Mouse (Mus musculus): ENCODE measurements at regions not wholly inside any gene's neighbourhood (a gene's known extent, or its start where the extent isn't known, plus 50 kb on each side); places are given as distances from the start of the nearest gene placed in this dataset.

DNA sequence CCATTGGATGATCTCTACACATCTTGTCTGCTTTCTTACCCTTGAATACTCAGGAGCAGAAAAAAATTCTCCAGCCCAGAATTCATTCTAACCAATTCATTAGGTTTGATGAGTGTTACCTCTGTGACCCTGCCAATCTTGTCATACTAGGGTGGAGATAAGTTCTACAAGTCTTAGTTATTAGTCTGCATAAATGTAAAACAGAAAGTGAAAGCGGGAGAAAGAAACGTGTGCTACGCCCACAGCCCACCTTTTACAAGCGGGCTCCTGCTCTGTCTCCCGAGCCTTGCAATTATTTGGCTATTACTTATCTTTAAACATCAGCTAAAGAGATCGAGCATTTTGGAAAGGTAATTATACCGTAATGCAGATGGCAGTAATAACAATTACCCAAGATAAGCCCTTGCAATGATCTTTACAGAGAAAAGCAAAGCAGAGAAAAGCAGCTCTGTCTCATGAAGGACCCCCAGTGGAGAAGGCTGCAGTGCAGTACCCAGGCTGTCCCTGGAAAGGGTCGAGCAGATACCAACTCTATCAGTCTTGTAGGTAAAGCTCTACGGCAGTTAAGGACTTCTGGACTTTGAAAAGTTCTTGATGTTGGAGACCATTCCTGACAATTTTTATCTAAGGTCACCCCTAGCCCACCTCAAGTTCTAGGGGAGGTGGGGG, 286.1 kb upstream of the Ppargc1a start:
- H3K4me3 ChIP-seq (replicated peaks) = peak overlapping the region; percentile 18; the same call in 1 of the 2 replicates
- peak overlapping the region; percentile 23; the same call in 1 of the 2 replicates for H3K4me2 ChIP-seq
- no peak for ATAC-seq (replicated peaks; ENCODE audit: low FRiP score)
- H3K36me3 ChIP-seq = no peaks in the 10 kb centered on the region
- WGBS = 56% methylated on average over 9 of the region's 9 CpGs
- no peaks in the 10 kb centered on the region for H3K9me3 ChIP-seq (replicated peaks)
- no peak overlapping the region for H3K9ac ChIP-seq
- H3K27me3 ChIP-seq = no peaks in the 10 kb centered on the region
- H3K4me1 ChIP-seq = 0 out of 2 replicates have a peak, but pooled peaks cover 2% of the 10 kb centered on the region
- no peak overlapping the region for H3K27ac ChIP-seq

DNA sequence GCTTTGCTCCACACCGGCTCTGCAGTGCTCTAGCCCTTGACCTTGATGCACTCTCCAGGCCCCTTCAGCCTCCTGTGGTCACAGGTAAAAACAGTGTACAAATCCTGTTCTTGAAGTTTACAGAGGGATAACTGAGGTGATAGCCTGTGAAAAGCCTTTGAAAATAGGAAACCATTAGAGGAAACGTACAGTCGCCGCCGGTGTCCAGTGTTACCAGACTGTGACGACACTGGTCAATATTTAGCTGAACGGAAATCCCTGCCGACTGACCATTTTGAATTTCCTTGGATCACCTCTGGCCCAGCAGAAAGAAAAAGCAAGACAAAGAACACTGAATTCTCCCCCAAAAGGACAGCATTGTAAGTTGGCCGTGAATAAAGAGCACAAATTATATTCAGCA, 282.6 kb upstream of the Ppargc1a start:
- Histone ChIP-seq H3K4me1 (0 out of 2 replicates have a peak, but pooled peaks cover 2% of the 10 kb centered on the region), H3K9ac (no peak overlapping the region), H3K9me3 (replicated peaks) (no peaks in the 10 kb centered on the region), H3K27me3 (no peaks in the 10 kb centered on the region), H3K4me3 (replicated peaks) (no peak overlapping the region), H3K36me3 (no peaks in the 10 kb centered on the region), H3K27ac (no peak overlapping the region), H3K4me2 (no peak overlapping the region)
- ATAC-seq (replicated peaks; ENCODE audit: low FRiP score) = no peak
- 83% methylated on average over 9 of the region's 9 CpGs for WGBS

DNA sequence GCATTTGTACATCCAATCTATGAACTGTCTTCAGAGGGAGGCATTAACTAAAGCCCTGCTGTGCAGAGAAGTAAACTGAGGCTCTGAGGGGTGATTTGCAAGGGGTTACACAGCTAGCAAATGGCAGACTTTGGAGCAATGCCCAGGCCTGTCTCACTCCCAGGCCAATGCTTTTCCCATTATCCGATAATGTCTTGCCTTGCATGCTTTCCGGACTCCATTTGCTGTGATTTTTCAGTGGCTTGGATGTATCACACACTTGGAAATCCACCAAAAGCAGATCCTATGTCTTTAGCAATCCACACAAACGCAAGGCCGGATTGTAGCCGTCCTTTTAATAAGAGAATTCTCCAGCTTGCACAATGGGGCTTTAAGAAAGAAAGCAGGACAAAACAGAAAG, 281.7 kb upstream of the Ppargc1a start:
- no peak for ATAC-seq (replicated peaks; ENCODE audit: low FRiP score)
- 96% methylated on average over 5 of the region's 5 CpGs for WGBS
- Histone ChIP-seq H3K9me3 (replicated peaks) (no peaks in the 10 kb centered on the region), H3K4me3 (replicated peaks) (no peak overlapping the region), H3K27ac (no peak overlapping the region), H3K9ac (no peak overlapping the region), H3K27me3 (no peaks in the 10 kb centered on the region), H3K36me3 (no peaks in the 10 kb centered on the region), H3K4me2 (no peak overlapping the region), H3K4me1 (0 out of 2 replicates have a peak, but pooled peaks cover 2% of the 10 kb centered on the region)

DNA sequence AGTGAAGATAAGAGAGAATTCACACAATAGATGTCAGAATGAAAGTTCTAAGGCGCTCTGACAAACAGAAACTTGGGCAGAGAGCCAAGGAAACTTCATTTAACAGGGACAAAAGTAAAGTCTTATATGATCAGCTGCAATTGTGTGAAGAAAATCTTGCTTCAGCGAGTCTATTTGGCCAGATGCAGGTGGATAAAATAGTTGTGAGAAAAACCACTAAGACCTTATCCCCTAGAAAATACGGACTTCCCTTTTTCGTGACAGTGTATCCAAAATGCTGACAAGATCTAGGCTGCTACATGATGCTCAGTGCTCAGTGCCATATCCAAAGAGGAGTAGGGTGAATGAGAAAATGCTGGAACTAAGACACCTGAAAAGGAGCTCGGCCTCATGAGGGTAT, 274.7 kb upstream of the Ppargc1a start:
- ATAC-seq (replicated peaks; ENCODE audit: low FRiP score) = no peak
- H3K4me1 ChIP-seq = no peaks in the 10 kb centered on the region
- H3K27ac ChIP-seq = no peak overlapping the region
- H3K36me3 ChIP-seq = no peaks in the 10 kb centered on the region
- H3K4me2 ChIP-seq = no peak overlapping the region
- no peak overlapping the region for H3K9ac ChIP-seq
- 79% methylated on average over 5 of the region's 5 CpGs for WGBS
- no peak overlapping the region for H3K4me3 ChIP-seq (replicated peaks)
- no peaks in the 10 kb centered on the region for H3K27me3 ChIP-seq
- no peaks in the 10 kb centered on the region for H3K9me3 ChIP-seq (replicated peaks)

DNA sequence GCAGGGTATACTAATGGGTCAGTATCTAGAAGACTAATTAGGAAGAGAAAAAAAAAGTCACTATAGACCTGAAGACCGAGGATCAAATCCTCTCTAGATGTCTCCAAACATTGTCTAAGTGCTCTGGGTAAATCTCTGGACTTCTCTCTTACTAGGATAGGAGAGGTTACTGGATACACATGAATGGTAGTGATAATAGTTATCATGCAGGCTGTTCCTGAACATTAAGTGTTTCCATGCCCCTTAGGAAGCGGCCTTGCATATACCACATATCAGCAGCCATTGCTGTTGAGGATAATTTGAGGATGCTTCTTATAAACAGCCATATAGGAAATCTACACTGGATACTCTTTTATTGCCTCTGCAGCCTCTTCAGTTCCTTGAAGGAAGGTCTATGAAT, 274.2 kb upstream of the Ppargc1a start:
- no peaks in the 10 kb centered on the region for H3K36me3 ChIP-seq
- 91% methylated on average over 2 of the region's 2 CpGs for WGBS
- no peaks in the 10 kb centered on the region for H3K4me1 ChIP-seq

DNA sequence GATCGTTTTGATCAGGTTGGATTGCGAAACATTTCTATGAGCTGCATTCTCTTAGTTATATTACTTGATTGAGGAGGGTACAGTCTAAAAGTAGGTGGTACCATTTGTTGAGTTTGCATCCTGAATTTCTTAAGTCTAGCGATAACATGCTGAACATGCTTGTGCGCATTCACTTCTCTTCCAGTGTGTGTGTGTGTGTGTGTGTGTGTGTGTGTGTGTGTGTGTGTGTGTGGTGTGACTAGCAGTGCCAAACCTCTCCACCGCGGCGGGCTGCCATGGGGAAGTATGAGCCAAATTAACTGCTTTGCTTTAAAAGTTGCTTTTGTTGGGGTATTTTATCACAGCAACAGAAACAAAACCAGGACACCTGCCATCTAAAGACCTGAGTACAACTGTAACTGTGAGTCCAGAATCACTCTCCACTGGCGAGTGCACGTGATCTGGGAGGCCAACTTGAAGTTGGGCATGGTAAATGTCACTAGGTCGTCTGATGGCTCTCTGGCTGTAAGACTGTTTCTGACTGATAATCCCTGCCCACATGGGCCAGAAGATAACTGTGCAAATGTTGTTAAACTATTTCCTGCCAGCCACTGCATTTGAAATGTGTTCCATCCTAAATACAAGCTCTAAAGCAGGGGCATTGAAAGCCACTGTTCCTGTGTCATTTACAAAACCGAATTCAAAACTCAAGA, 273.3 kb upstream of the Ppargc1a start:
- no peak for ATAC-seq (replicated peaks; ENCODE audit: low FRiP score)

More for the DNA sequence above, 274.2 kb upstream of the Ppargc1a start:
- H3K27me3 ChIP-seq = no peaks in the 10 kb centered on the region
- ATAC-seq (replicated peaks; ENCODE audit: low FRiP score) = no peak
- H3K9ac ChIP-seq = no peak overlapping the region
- no peak overlapping the region for H3K4me3 ChIP-seq (replicated peaks)
- H3K27ac ChIP-seq = no peak overlapping the region
- no peaks in the 10 kb centered on the region for H3K9me3 ChIP-seq (replicated peaks)
- no peak overlapping the region for H3K4me2 ChIP-seq

DNA sequence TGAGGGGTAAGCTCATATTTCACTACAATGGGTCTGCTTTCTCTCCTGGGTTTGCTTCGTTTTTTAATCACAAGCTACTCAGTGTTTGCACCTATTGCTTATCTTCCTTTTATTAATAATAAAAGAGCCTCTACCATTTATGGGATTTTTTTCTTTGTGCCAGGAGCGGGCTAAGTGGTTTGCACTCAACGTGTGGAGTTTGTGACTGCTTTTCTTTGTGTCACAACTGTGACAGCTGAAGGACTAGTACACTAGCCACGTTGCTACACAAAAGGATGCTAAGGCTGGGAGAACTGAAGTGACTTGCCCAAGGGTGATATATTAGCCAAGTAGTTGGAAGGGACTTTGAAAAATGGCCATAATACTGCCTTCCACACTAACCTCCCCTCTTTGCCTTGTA, 271.8 kb upstream of the Ppargc1a start:
- ATAC-seq (replicated peaks; ENCODE audit: low FRiP score) = no peak
- H3K9ac ChIP-seq = no peak overlapping the region
- H3K27ac ChIP-seq = no peak overlapping the region
- WGBS = 62% methylated on average over 4 of the region's 4 CpGs
- H3K4me1 ChIP-seq = no peaks in the 10 kb centered on the region
- H3K9me3 ChIP-seq (replicated peaks) = no peaks in the 10 kb centered on the region
- H3K4me3 ChIP-seq (replicated peaks) = no peak overlapping the region
- no peaks in the 10 kb centered on the region for H3K27me3 ChIP-seq
- no peaks in the 10 kb centered on the region for H3K36me3 ChIP-seq
- H3K4me2 ChIP-seq = no peak overlapping the region

More for the DNA sequence above, 273.3 kb upstream of the Ppargc1a start:
- Histone ChIP-seq H3K27me3 (no peaks in the 10 kb centered on the region), H3K27ac (no peak overlapping the region), H3K4me2 (no peak overlapping the region), H3K9ac (no peak overlapping the region), H3K4me3 (replicated peaks) (no peak overlapping the region), H3K36me3 (no peaks in the 10 kb centered on the region), H3K9me3 (replicated peaks) (no peaks in the 10 kb centered on the region), H3K4me1 (no peaks in the 10 kb centered on the region)
- WGBS = 88% methylated on average over 11 of the region's 11 CpGs

DNA sequence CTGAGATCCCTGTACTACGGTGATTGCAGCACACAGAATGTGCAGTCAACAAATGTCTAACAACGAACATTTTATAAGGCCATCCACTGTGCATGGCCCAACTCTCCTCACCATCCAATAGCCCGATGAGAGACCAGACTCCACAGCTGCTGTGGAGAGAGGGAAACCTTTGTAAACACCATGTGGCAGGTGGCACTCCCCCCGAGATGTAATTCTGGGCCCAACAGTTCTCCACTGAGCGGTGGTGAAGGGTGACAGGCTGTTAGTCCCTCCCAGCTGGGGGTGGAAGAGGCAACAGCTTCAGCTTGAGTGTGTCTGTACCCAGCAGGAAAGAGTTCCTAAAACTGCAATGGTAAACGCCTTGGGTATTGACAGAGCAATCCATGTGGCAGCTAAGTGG, 263.0 kb upstream of the Ppargc1a start:
- Histone ChIP-seq H3K36me3 (no peaks in the 10 kb centered on the region), H3K9me3 (replicated peaks) (no peaks in the 10 kb centered on the region), H3K4me1 (no peaks in the 10 kb centered on the region), H3K4me3 (replicated peaks) (no peak overlapping the region), H3K27ac (no peak overlapping the region), H3K4me2 (no peak overlapping the region), H3K9ac (no peak overlapping the region), H3K27me3 (no peaks in the 10 kb centered on the region)
- WGBS = 46% methylated on average over 6 of the region's 6 CpGs
- no peak for ATAC-seq (replicated peaks; ENCODE audit: low FRiP score)

DNA sequence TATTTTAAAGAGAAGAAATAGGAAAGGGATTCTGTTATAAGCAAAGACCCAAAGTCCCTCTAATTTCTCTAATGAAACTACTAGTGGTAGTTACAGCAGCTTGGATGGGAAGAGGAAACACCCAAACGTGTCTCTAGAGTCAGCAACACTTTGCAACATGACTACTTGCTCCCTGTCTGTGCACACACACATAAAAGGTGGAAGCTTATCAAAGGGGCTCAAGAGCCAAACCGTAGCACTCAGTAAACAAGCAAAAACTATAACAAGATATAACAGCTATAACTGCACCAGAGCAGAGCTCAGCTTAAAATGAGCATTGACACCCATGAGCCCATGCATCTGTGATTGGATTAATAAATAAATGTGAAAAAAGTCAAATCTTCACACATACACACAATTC, 262.5 kb upstream of the Ppargc1a start:
- Histone ChIP-seq H3K4me1 (no peaks in the 10 kb centered on the region), H3K4me3 (replicated peaks) (no peak overlapping the region), H3K9ac (no peak overlapping the region), H3K9me3 (replicated peaks) (no peaks in the 10 kb centered on the region), H3K4me2 (no peak overlapping the region), H3K27me3 (no peaks in the 10 kb centered on the region), H3K36me3 (no peaks in the 10 kb centered on the region), H3K27ac (no peak overlapping the region)
- no peak for ATAC-seq (replicated peaks; ENCODE audit: low FRiP score)
- WGBS = 50% methylated on average over 2 of the region's 2 CpGs

DNA sequence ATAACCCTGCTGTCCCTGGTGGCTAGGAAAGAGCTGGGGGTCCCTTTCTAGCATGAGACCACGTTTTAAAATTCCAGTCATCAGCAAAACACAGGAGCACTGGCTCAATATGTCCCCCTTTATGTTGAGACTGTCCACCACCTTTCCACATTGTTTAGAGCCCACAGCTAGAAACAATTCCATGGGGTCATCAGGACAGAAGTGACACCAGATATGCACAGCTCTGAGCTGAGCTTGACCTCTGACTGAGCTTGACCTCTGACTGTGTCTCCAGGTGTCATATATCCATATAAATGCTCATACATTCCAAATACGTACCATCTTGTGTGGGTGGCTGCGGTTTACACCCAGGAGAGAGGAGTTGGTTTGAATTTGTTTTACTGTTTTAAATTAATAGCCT, 262.1 kb upstream of the Ppargc1a start:
- Histone ChIP-seq H3K4me3 (replicated peaks) (no peak overlapping the region), H3K4me2 (no peak overlapping the region), H3K27ac (no peak overlapping the region), H3K36me3 (no peaks in the 10 kb centered on the region), H3K9ac (no peak overlapping the region), H3K4me1 (no peaks in the 10 kb centered on the region), H3K9me3 (replicated peaks) (no peaks in the 10 kb centered on the region), H3K27me3 (no peaks in the 10 kb centered on the region)
- no peak for ATAC-seq (replicated peaks; ENCODE audit: low FRiP score)
- WGBS = 51% methylated on average over 3 of the region's 3 CpGs

DNA sequence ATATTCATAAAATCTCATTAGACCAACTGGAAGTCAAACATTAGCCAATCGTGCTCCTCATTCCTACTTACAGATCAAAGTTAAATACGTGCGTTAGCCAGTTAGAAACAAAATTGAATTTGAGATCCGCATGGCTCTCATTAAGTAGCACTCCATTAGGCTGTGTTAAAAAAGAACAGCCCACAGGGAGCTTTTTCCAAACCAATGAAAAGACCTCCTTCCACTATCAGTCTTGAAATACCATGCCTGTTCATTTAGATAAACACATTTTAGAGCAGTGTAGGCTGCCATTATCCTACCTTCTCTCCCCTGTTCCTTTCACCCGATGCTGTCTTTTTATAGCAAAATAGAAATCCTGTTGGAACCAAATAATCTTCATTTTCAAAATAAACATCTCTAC, 261.5 kb upstream of the Ppargc1a start:
- no peaks in the 10 kb centered on the region for H3K4me1 ChIP-seq
- no peak for ATAC-seq (replicated peaks; ENCODE audit: low FRiP score)
- no peaks in the 10 kb centered on the region for H3K27me3 ChIP-seq
- WGBS = 88% methylated on average over 5 of the region's 5 CpGs
- no peaks in the 10 kb centered on the region for H3K36me3 ChIP-seq
- no peak overlapping the region for H3K9ac ChIP-seq
- no peak overlapping the region for H3K4me2 ChIP-seq
- no peak overlapping the region for H3K4me3 ChIP-seq (replicated peaks)
- H3K9me3 ChIP-seq (replicated peaks) = no peaks in the 10 kb centered on the region
- no peak overlapping the region for H3K27ac ChIP-seq

DNA sequence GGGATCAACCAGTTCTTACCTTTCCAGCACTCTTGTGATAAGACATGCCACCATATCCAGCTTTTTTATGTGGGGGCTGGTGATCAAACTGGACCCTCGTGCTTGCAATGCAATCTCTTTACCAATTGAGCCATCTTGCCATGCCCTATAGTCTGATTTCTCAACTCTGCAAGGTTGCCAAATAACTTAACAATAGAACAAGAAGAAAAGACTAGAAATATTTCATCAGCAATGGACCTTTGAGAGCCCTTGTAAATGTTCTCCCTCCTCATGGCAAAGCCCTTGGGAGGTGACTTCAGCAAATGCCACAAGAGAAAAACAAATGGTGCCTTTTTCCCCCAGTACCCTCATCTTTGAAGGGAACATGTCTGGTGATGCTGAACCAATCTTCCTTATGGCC, 258.7 kb upstream of the Ppargc1a start:
- H3K36me3 ChIP-seq = no peaks in the 10 kb centered on the region
- H3K4me1 ChIP-seq = no peaks in the 10 kb centered on the region
- 75% methylated on average over 1 of the region's 1 CpGs for WGBS

More for the DNA sequence above, 258.7 kb upstream of the Ppargc1a start:
- Histone ChIP-seq H3K9me3 (replicated peaks) (no peaks in the 10 kb centered on the region), H3K27ac (no peak overlapping the region), H3K4me3 (replicated peaks) (no peak overlapping the region), H3K9ac (no peak overlapping the region), H3K4me2 (no peak overlapping the region), H3K27me3 (no peaks in the 10 kb centered on the region)
- no peak for ATAC-seq (replicated peaks; ENCODE audit: low FRiP score)

All from kidney, embryonic 15.5 days (tissue).